Mouse (Mus musculus): Measurements from ENCODE around the gene 1600012H06Rik.
"Not testable (repeated sequence)": the region's sequence is repeated elsewhere in the genome, so short reads cannot be mapped to it uniquely, and the experiment has no call there.

Gene 1600012H06Rik

GRCm38 (mm10) chr17:14943009-14943728, at the start of gene 1600012H06Rik, which contains the start of gene Wdr27:
1600012H06Rik (plus strand) TSS chr17:14943184.
Wdr27 (minus strand) TSS chr17:14943158.
- peak; percentile 97 for DNase-seq

GRCm38 (mm10) chr17:14895058-14895457, 47.9 kb upstream of the 1600012H06Rik start:
- DNase-seq: not testable (repeated sequence)

- no peak for DNase-seq
Observed at GRCm38 (mm10) chr17:14898972-14899371, 44.0 kb upstream of the 1600012H06Rik start.

GRCm38 (mm10) chr17:14903212-14903611, 39.8 kb upstream of the 1600012H06Rik start:
- no peak for DNase-seq

- no peak for DNase-seq
Observed at GRCm38 (mm10) chr17:14904206-14904605, 38.8 kb upstream of the 1600012H06Rik start.

- peak; percentile 33 for DNase-seq
Observed at GRCm38 (mm10) chr17:14904637-14905265, 38.2 kb upstream of the 1600012H06Rik start.

- no peak for DNase-seq
Observed at GRCm38 (mm10) chr17:14906611-14907010, 36.4 kb upstream of the 1600012H06Rik start.

GRCm38 (mm10) chr17:14907136-14907535, 35.8 kb upstream of the 1600012H06Rik start:
- DNase-seq: no peak

- DNase-seq: no peak
Observed at GRCm38 (mm10) chr17:14909331-14909730, 33.7 kb upstream of the 1600012H06Rik start.

GRCm38 (mm10) chr17:14910771-14911170, 32.2 kb upstream of the 1600012H06Rik start:
- DNase-seq: no peak

- DNase-seq: no peak
Observed at GRCm38 (mm10) chr17:14912420-14912819, 30.6 kb upstream of the 1600012H06Rik start.

GRCm38 (mm10) chr17:14912981-14913380, 30.0 kb upstream of the 1600012H06Rik start:
- DNase-seq: no peak

- no peak for DNase-seq
Observed at GRCm38 (mm10) chr17:14914401-14914800, 28.6 kb upstream of the 1600012H06Rik start.

- DNase-seq: no peak
Observed at GRCm38 (mm10) chr17:14917866-14918265, 25.1 kb upstream of the 1600012H06Rik start.

GRCm38 (mm10) chr17:14921582-14921981, 21.4 kb upstream of the 1600012H06Rik start:
- no peak for DNase-seq

- DNase-seq: no peak
Observed at GRCm38 (mm10) chr17:14927644-14928218, 15.3 kb upstream of the 1600012H06Rik start.

- DNase-seq: no peak
Observed at GRCm38 (mm10) chr17:14928631-14929030, 14.4 kb upstream of the 1600012H06Rik start.

- DNase-seq: no peak
Observed at GRCm38 (mm10) chr17:14930697-14931096, 12.3 kb upstream of the 1600012H06Rik start.

GRCm38 (mm10) chr17:14931469-14931868, 11.5 kb upstream of the 1600012H06Rik start:
- DNase-seq: no peak

GRCm38 (mm10) chr17:14935280-14935679, 7.7 kb upstream of the 1600012H06Rik start:
- DNase-seq: not testable (repeated sequence)

GRCm38 (mm10) chr17:14935841-14936605, 7.0 kb upstream of the 1600012H06Rik start:
- no peak for DNase-seq

- not testable (repeated sequence) for DNase-seq
Observed at GRCm38 (mm10) chr17:14942181-14942580, 803 bp upstream of the 1600012H06Rik start.

GRCm38 (mm10) chr17:14943729-14944059, 710 bp downstream of the 1600012H06Rik start:
- no peak for DNase-seq
